Mouse (Mus musculus) ES-Bruce4 (cell line): Measurements from ENCODE around the gene Flot2. TPM values are rescaled to one million over a fixed set of nuclear protein-coding genes. Genes with fewer than 3 reads are reported as not detected.
A peak's percentile ranks its signal among the peaks of the same experiment; 100 is the strongest.

Source experiments
- H3K27ac ChIP-seq: 2 replicates; pipeline ENCODE4 v1.5.1; 2012; ENCODE audit warnings: low read length, inconsistent platforms; ENCODE audit not compliant: insufficient read depth
- H3K27me3 ChIP-seq: 2 replicates; pipeline ENCODE4 v1.6.1; 2012; ENCODE audit warnings: mild to moderate bottlenecking, low read length, inconsistent platforms; ENCODE audit not compliant: control insufficient read depth, poor library complexity, insufficient read depth, severe bottlenecking
- H3K36me3 ChIP-seq: 2 replicates; pipeline ENCODE4 v1.6.1; 2012; ENCODE audit warnings: inconsistent platforms, mild to moderate bottlenecking, low read length, moderate library complexity; ENCODE audit not compliant: control insufficient read depth, poor library complexity, insufficient read depth, severe bottlenecking
- H3K4me1 ChIP-seq: one replicate; pipeline ENCODE4 v1.8.1; 2011; ENCODE audit warnings: low read length; ENCODE audit not compliant: control insufficient read depth, insufficient read depth
- H3K4me3 ChIP-seq: 2 replicates; pipeline ENCODE4 v1.5.1; 2011; ENCODE audit warnings: low read depth, mild to moderate bottlenecking, low read length
- H3K9ac ChIP-seq: 2 replicates; pipeline ENCODE4 v1.6.1; 2012; ENCODE audit warnings: low read depth, mild to moderate bottlenecking, inconsistent platforms; ENCODE audit not compliant: poor library complexity, severe bottlenecking
- H3K9me3 ChIP-seq: replicated peaks from 2 replicates; pipeline ENCODE4 v1.6.1; 2012; ENCODE audit warnings: mild to moderate bottlenecking, low read length, inconsistent platforms; ENCODE audit not compliant: control insufficient read depth, poor library complexity, insufficient read depth, severe bottlenecking
- CTCF ChIP-seq: IDR thresholded peaks from one replicate; pipeline ENCODE4 v1.8.1; 2011; ENCODE audit warnings: low read depth, low read length
- EP300 ChIP-seq: IDR thresholded peaks from 2 replicates; pipeline ENCODE4 v1.6.1; 2011; ENCODE audit warnings: low read depth, low read length; ENCODE audit not compliant: insufficient read depth
- POLR2A ChIP-seq: IDR thresholded peaks from one replicate; pipeline ENCODE4 v1.8.1; 2011; ENCODE audit warnings: low read length; ENCODE audit not compliant: insufficient read depth
- polyA plus RNA-seq: library from polyadenylated mRNA; stranded (reverse); fragments of >200 nt; gene quantifications from 2 replicates; pipeline ENCODE4 v1.2.4, GENCODE M21; 2011; ENCODE audit warnings: low read depth; ENCODE audit not compliant: missing spikeins, insufficient read depth, insufficient read length

Flot2 gene
- polyA plus RNA-seq, 1 experiment = 76.6 TPM

DNA sequence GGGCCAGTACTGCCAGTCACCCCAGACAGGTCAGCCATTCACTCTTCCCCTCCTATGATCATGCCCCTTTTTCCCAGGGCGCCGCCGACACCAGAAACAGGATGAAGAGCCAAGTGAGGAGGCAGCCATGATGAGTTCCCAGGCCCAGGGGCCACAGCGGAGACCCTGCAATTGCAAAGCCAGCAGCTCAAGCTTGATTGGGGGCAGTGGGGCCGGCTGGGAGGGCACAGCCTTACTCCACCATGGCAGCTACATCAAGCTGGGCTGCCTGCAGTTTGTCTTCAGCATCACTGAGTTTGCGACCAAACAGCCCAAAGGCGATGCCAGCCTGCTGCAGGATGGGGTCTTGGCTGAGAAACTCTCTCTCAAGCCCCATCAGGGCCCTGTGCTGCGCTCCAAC is 8.5 kb upstream of the Flot2 start:
- Histone ChIP-seq H3K36me3 (peaks cover 23% of the 10 kb centered on the region), H3K4me3 (no peak overlapping the region), H3K9me3 (no peaks in the 10 kb centered on the region), H3K27me3 (no peaks in the 10 kb centered on the region), H3K9ac (no peak overlapping the region), H3K4me1 (no peaks in the 10 kb centered on the region), H3K27ac (no peak overlapping the region)
- TF ChIP-seq EP300 = no peak
- no peak for TF ChIP-seq POLR2A
- no peak for TF ChIP-seq CTCF

DNA sequence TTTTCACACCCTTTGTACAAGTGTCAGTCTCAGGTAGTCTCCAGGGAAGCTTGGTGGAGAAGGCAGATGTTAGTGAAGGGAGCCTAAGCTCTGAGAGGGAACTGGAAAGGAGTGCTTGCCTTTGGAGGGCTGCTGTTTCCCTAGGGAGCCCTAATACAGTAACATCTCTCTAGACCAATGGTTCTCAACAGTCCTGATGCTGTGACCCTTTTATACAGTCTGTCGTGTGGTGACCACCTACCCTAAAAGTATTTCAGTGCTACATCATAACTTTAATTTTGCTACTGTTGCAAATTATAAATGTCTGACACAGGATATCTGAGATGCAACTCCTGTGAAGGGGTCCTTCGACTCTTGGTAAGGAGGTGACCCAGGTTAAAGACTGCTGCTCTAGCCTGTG is 7.1 kb upstream of the Flot2 start:
- TF ChIP-seq POLR2A (no peak), CTCF (no peak), EP300 (no peak)
- Histone ChIP-seq H3K27me3 (no peaks in the 10 kb centered on the region), H3K36me3 (peaks cover 11% of the 10 kb centered on the region), H3K9ac (no peak overlapping the region), H3K4me1 (no peaks in the 10 kb centered on the region), H3K27ac (no peak overlapping the region), H3K4me3 (no peak overlapping the region), H3K9me3 (no peaks in the 10 kb centered on the region)

DNA sequence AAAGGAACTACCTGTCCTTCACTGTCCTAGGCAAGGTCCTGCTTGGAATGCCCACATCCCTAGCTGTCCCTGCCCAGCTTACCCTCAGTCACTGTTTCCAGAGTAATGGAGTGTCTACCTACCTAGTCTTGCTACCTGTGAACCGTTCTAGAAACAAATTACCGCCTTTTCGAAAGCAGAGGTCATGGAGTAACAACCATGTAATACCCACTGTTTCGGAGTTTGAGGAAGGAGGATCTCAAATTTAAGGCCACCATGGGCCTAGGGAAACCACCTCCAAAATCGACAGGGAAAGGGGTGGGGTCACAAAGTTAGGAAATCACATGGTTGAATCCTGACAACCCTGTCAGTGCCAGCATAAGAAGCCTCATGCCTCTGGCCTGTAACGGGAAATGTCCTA is 6.3 kb upstream of the Flot2 start:
- no peaks in the 10 kb centered on the region for H3K27me3 ChIP-seq
- no peaks in the 10 kb centered on the region for H3K4me1 ChIP-seq
- peaks cover 4% of the 10 kb centered on the region for H3K36me3 ChIP-seq
- no peak overlapping the region for H3K27ac ChIP-seq
- H3K4me3 ChIP-seq = peak overlapping the region; percentile 26
- H3K9me3 ChIP-seq = no peaks in the 10 kb centered on the region
- H3K9ac ChIP-seq = no peak overlapping the region
- no peak for TF ChIP-seq EP300
- TF ChIP-seq POLR2A = no peak
- TF ChIP-seq CTCF = no peak

DNA sequence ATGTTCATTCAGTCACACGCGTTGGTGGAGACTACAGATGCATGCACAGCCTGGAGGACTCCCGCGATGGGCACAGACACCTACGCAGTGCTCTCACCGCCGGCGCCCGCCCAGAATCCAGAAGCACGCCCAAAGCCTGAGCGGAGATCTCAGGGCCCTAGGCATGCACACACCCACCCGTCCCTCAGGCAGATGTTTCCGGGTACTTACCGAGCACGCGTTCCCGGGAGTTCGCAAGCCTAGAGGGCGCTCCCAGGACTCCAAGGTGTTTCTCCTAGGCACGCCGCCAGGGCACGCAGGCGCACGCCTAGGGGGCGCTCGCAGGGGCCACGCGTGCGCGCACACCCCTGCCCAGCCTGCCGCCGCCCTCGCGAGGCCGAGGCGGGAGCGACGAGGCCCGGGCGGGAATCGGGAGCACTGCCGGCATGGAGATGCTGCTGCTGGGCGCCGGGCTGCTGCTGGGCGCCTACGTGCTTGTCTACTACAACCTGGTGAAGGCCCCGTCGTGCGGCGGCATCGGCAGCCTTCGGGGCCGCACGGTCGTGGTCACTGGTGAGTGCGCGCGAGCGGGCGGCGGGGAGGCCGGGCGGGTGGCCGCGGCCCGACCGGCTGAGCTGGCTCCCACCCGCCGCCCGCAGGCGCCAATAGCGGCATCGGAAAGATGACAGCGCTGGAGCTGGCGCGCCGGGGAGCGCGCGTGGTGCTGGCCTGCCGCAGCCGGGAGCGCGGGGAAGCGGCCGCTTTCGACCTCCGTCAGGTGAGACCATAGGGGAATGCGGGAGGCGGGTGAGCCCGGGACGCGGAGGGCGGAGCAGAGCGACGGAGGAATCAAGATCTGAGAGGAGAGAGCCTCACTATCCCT is 5.6 kb upstream of the Flot2 start, which contains the start of gene Dhrs13:
Gene Dhrs13 (plus strand): TSS at position 334 of the 862 bp plus-strand sequence.
- H3K9ac ChIP-seq = peak within 1 kb of the TSS; percentile 90
- no peaks in the 10 kb centered on the region; the same call in none of the 2 replicates for H3K36me3 ChIP-seq
- H3K9me3 ChIP-seq = no peaks in the 10 kb centered on the region
- no peak within 1 kb of the TSS for H3K27ac ChIP-seq
- no peaks in the 10 kb centered on the region for H3K27me3 ChIP-seq
- peak; percentile 87 for TF ChIP-seq CTCF
- peak; percentile 71; the same call in 1 of the 2 replicates for TF ChIP-seq EP300
- no peak for TF ChIP-seq POLR2A
- no peaks in the 10 kb centered on the region for H3K4me1 ChIP-seq
- H3K4me3 ChIP-seq = peak within 1 kb of the TSS; percentile 83

DNA sequence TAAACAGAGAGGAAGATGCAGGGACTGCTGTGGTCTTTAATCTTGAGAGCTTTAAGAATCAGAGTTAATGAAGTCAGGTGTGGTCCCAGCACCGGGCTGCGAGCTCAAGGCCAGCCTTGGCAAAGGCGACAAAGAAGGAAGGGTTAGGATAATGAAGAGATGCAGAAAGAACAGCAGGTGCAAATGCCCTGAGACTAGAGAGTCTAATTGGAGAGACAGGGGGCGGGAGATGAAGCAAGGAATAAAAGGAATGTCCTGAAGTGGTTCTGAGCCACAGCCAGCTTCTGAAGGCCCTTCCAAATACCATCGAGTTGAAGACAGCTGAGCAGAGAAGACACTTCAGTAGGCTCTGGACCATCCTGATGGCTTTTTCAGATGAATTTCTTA is 4.9 kb upstream of the Flot2 start:
- Histone ChIP-seq H3K4me1 (no peaks in the 10 kb centered on the region), H3K27ac (no peak overlapping the region), H3K9ac (peak overlapping the region; percentile 90)

More for the DNA sequence above, 4.9 kb upstream of the Flot2 start:
- no peaks in the 10 kb centered on the region; the same call in 1 of the 2 replicates for H3K36me3 ChIP-seq
- no peaks in the 10 kb centered on the region for H3K27me3 ChIP-seq
- peak overlapping the region; percentile 83 for H3K4me3 ChIP-seq
- no peaks in the 10 kb centered on the region for H3K9me3 ChIP-seq
- TF ChIP-seq POLR2A = no peak
- TF ChIP-seq CTCF = no peak
